Mouse (Mus musculus) left cerebral cortex, adult 11 months (tissue): ENCODE results near the gene Kcnh1.
A peak's percentile ranks its signal among the peaks of the same experiment; 100 is the strongest.

ENCODE experiments used
- DNase-seq: peaks from one replicate; pipeline ENCODE4 v3.0.0; 2022; ENCODE audit warnings: low spot score

Gene Kcnh1

DNA sequence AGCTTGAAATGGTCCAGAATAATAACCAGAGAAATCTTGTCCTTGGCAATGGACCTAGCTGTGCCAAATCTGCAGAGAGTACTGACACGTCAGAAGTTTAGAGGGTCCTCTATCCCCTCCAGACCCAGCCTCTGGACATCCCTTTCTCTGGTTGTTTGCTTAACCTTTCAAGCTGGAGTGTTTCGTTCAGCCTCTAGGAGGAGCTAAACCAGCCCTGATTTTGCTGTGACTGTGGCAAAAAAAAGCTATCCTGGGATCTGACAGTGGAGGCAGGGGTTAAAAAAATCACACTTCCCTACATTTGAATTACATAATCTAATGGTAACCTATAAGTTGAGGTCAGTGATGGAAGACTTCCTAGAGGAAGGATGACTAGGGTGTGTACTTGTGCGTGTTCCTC, 133.6 kb downstream of the Kcnh1 start:
- no peak for DNase-seq

DNA sequence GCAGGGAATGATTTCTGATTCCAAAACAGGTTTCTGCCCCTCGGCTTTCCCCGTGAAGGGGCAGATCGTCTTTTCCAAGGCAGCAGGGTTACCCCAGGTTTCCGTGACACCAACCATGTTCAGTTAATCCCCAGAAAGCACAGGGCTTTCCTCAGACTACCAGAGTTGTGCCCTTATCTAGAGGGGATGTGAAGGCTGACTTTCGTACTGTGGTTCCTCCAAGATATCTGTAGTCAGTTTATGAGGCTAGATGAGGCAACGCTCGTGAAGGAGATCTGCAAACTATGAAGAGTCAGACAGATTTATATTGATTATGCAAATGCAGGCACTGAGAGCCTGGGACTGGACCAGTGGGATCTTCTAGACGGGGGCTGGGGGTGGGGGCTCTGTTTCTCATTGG, 136.5 kb downstream of the Kcnh1 start:
- no peak for DNase-seq

DNA sequence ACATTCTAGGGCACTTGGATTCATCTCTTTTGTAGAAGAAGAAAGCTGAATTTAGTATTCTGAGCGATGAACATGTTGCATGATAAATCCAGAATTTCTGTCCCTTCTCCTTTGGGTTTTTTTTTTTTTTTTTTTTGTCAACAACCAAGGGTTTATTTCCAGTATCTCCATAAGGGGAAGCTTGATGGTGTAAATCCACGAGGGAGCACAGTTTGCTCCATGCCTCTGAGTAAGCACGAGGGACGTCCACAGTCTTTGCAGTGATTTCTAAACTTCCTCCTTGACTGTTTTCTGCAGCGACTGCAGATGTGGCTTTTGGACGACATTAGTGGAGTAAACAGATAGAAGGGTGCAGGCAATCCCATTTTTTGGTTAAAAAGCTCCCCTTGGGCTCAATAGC, 140.6 kb downstream of the Kcnh1 start:
- DNase-seq, result no peak

DNA sequence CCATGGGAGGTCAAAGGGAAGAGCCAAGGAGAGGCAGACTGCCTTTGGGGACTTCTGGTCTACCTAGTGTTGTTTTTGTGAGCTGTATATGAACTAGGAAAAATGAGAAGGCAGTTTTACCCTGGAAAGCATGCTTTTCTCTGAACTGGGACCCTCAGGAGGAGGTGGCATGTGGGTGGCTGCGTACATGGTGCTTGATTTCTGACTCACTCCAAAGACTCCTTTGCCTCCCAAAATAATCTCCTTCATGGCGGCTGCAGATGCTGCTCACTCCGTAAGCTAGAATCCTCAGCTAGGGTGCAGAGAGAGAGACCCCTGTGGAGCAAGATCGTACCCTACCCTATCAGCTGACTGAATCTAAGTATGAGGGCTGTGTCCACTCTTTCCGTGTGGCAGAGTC, 145.5 kb downstream of the Kcnh1 start:
- peak; percentile 43 for DNase-seq

DNA sequence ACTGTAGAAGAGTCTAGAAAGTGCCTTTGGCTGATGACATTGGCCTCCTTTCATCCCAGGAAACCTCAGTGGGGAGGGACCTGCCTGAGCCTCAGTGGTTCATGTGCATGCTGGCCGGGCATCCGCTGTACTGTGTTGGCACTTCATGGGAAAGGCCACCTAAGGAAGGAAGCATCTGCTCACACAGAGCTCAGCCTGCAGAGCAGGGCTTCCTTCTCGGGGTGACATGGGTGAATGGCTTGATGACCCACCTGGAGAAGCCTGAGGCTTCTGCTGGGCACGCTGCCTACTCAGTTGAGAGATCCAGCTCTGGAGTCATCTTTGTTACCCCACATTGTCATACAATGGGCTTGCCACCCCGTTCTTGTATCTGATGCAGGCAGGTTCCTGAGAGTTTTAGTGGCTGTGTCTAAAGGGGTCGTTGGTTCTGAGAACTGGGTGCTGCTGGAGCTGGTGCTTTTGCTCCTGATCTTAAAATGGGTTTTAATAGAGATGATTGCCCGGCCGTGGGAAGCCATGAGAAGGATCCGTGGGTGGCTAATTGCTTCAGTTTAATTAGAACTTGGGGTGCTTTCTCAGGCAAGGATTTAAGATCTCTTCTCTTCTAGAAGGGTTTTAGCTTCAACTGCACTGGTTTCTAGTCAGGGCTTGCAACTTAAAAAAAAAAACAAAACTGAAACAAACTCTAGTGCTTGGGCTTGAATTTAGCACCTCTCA, 148.9 kb downstream of the Kcnh1 start:
- no peak for DNase-seq

DNA sequence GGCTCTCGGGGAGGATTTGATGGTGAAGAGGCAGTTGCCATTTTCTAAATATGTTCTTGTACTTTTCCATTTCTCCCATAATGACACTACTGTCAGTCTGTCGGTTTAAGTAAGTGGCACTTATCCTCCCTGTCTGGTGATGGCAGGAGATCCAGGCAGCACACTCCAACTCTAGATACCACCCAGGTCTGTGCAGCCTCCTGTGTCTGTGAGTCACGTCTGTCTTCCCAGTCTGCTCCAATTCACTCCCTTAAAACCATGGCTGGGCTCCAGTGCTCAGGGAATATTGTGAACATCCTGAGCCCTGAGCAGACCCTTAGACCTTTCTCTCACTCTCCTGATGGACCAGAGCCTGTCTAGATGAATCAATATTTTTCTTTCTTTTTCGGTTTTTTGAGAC, 151.2 kb downstream of the Kcnh1 start:
- no peak for DNase-seq

DNA sequence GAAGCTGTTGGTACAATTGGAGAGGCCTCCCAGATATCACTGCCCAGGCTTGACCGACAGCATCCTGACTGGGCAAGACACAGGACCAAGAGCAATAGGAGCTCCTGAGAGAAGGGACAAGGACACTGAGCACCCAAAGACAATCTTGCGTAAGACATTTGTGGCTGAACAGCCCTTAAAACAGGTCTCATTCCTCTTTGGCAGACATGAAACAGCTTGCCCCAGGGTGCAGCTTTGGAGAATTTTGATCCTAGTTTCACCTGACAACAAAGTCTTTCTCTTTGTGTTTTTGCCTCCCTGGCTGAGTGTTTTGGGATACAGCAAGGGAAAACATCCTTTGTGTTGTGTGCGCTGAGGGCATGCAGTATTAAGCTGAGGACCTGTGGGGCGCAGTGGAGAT, 153.4 kb downstream of the Kcnh1 start:
- DNase-seq, result no peak

DNA sequence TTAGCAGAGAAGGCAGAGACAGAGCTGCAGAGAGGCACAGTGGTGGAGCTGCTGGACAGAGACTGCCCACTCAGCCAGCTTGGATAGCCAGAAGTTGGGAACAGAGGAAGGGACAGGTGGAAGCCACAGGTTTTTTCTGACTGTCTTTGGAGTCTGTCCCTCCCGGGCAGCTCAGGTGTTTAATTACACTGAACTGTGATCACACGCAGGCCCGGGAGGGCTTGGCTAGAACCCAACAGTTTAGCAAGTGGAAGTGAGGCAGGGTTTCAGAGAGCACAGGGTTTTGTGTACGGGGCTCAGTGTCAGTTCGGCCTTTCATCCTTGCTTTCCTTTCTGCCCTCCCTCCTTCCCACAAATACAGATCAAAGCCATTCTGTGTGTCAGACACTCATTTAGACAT, 156.8 kb downstream of the Kcnh1 start:
- no peak for DNase-seq

DNA sequence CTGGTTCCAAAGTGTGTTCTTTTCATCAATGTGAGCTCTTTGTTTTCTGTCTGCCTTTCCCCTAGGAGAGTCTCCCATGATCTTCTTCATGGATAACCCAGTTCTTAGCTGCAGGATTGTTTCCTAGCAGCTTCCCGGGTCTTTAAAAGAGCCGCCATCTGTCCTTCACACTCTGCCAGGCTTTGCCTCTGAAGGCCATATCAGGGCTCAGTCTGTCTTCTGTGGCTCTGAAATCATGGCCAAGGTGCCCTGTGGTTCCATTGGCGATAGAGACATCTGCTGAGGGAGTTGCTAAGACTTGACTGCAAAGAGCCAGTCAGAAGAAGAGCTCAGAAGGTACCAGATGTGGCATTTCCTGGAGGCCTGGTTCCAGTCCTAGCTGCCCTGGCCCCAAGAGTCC, 165.7 kb downstream of the Kcnh1 start:
- no peak for DNase-seq

DNA sequence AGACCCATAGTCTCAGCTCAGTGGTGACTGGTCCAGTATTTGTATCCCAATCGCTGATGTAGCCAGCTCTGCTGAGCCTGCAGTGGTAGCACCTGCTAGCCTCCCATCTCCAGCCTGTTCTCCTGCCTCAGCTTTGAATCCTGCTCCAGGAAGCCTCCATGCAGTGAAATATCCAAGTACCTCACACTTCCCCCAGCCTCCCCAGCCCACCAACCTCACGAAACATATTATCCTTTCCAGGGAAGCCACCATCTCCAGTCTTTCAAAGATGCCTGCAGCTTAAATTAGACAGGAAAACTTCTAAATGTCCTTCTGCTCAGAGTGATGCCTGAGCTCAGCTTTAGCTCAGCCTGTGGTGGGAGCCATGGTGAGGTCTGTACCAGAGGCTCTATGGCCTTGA, 168.6 kb downstream of the Kcnh1 start:
- no peak for DNase-seq

DNA sequence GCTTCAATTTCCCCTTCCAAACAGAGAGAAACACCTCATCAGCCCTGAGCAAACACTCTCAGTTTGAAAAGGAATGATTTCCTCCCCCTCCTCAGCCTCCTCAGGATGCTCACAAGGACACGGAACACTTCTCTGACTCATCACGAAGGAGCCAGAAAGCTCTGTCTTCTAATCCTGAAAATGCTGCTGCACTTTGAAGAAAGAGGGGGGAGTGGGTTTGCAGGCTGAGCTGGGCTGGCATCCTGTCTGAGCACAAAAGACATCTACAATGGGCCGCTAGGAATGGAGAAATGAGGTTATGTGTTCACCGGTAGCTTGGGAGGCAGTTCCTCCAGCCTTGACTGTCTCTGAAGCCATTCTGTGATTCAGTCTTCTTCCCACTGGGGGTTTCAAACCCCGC, 177.8 kb downstream of the Kcnh1 start:
- DNase-seq, result peak; percentile 58

DNA sequence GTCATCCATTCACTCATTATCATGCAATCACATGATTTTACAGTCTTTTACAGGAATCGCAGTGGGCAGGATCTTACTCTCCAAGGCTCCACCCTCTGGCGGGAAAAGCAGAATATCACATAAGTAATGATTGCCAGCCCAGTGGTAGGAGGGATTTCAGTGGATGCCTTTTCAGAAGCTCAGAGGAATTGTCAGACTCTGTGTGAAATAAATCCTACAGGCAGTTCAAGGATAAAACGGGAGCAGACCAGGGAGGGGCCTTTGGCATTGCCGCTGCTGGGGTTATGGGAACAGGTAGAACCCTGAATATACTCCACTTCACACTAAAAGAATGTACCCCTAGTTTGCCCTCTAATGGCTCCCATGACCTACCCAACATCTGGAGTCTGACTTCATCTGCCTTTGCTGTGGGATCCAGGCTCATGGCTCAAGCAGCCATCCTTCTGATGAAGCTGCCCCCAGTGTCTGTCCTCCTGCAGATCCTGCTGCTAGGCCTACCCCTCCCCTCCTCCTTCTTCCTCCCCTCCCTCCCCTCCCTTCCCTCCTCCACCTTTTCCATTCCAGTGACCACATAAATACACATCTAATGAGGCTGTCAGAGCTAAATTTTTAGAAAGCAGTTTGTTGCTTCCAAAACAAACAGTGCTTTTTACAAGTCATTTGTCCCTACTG, 181.5 kb downstream of the Kcnh1 start:
- no peak for DNase-seq

DNA sequence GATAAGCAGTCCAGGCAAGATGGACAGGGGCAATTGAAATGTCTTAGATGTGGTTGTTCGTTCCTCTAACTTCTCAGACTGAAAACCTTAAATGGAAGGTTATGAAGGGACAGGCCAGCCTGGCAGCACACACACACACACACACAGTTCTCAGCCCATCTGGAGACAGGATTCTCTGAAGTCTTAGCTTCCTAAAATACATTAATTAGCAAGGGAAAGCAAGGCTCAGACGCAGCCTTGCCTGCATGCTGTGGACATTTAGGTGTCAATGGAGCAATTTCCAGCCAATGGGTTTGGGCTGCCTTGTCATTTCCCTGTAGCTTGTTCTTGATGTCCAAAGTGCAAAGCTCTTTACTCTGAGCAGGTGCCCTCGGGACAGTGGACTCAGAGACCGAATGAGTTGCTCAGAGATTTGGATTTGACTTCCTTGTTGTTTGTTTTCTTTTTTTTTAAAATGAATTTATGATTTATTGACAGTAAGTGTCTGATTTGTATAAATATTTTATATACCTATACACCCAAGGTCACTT, 188.0 kb downstream of the Kcnh1 start:
- no peak for DNase-seq

DNA sequence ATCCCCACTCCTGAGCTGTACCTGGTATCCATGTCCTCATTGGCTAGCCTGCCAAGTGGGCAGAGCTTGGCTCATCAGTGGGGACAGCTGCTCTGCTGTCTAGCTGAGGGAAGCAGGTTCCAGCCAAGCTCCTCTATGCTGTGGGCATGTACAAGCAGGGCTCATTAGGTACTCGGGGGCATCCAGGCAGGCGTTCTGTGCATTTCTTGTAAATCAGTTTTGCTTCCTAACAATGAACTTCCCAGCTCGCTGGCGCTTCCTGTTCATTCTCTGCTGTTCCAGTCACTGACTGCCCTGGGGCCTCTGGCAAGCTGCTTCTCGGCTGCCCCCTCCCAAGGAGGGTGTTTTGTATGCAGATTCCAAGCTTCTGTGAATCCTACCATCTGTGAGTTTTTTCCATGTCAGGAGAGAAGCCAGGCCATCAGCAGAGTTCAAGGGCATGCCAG, 190.0 kb downstream of the Kcnh1 start:
- no peak for DNase-seq

DNA sequence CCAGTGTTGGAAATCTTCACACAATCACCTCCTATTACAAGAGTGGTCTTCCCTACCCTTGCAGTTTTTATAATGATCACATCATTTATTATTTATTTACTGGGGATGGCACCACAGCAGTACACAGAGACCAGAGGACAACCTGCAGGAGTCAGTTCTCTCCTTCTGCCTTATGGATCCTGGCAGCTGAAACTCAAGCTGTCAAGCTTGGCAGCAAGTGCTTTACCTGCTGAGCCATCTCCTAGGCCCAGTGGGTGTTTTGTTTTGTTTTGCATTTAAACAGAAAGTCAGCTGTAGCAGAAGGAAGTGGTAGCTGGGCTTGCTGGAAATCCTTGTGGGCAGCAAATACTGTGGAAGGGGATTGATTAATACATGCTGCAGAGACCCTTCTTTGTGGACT, 197.1 kb downstream of the Kcnh1 start:
- no peak for DNase-seq

DNA sequence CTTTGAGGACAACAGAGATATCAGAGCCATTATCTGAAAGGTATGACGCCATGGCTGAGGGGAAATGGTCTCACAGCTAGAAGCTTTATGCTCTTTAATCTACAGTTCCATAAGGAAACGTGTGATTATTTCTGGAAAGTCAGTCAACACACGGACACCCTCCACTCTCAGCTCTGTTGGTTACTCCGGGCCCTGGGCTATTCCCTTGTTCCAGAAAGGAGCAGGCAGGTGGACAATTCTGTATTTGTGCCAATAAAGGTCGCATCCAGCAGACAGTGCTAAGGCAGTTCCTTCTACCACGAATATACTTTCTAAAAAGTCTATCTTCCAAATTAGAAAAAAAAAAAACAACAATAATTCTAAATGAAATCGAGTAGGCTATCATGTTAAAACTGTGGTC, 200.5 kb downstream of the Kcnh1 start:
- no peak for DNase-seq

DNA sequence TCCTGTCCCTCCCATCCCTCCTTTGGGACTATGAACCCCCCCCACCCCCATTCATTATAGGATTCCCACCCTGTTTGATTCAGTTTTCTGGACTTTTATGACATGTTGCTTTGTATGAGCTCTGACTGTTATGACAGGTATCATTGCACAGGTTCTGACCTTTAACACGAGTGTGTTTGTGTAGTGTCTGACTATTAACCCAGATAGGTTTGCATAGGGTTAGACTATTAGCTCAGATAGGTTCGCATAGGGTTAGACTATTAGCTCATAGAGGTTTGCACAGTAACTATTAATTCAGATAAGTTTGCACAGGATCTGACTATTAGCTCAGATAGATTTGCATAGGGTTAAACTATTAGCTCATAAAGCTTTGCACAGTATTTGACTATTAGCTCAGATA, 201.7 kb downstream of the Kcnh1 start:
- DNase-seq, result no peak

DNA sequence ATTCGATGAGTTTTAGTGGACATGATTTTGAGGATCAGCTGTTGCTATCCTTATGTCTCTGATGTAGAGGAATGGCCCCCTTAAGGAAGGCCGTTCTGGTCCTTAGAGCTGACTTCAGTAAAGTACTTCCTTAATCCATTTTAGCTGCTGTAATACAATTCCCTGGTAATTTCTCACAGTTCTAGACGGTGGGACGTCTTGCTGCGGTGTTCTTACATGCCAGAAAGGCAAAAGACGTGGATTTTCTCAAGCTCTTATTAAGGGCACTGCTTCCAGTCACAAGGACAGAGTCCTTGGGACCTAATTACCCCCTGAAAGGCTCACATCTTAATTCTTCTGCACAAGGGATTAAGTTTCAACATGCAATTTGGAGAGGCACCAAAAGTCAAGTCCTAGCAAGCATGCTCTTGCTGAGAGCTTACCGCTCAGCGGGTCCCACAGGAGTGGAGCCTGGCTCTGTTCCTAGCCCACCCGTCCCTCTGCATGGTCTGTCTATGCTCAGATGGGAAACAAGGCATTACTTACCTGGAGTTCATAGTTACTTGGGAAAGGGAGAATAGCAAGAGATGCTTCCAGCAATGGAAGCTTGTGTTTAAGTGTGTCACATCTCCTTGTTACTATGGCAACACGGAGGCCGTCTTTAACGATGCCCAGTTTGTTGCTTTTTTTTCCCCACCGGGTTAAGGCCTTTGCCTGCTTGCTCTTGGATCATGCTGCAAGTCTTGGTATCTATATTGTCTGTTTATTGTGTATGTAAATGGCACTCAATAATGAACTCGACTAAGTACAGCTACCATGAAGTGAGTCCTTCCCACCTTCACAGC, 209.3 kb downstream of the Kcnh1 start:
- no peak for DNase-seq

DNA sequence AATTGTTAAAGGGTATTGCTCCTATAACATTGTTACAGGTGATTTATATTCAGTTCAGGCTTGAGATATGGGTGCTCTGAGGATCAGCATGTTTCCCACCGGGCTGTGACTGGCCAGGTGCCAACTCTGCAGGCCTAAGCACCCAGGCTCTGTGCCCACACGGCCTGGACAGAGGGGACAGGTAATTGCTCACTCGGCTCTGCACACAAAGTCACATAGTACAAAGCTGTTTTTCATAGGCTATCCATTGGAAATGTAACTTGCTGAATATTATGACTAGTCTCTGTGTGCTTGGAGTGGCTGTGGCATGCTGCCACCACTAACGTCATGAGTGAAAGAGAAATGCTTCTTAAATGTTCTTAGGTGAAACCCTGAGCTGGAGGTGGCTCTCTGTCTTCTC, 210.4 kb downstream of the Kcnh1 start:
- DNase-seq, result no peak

DNA sequence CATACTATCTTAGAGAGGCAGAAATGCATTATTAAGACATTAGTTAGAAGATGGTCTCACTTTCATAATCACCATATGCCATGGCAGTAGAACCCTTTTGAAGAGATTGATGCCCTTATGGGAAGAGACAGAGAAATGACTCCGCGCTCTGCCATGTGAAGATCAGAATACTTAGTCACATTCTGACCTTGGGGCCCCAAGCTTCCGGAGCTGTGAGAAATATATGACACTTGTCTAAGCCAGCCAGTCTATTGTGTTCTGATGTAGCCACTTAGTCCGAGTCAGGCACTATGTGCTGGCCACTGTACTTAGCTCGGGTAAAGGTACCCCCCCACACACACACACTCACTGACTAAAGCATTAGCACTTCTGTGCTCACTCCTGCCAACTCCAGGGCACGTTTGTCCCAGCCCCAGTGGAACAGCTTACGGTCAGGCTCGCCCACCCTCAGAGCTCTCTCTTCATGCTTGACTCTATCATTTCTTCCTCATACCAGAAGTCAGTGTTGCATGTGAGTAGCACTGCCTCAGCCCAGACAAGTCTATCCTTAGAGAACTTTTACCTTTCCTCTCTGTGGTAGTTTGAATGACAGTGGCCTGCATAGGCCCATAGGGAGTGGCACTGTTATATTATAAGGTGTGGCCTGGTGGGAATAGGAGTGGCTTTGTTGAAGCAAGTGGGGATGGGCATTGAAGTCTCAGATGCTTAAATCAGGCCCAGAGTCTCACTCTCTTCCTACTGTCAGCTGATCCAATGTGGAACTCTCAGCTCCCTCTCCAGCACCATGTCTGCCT, 212.5 kb downstream of the Kcnh1 start:
- DNase-seq, result no peak

DNA sequence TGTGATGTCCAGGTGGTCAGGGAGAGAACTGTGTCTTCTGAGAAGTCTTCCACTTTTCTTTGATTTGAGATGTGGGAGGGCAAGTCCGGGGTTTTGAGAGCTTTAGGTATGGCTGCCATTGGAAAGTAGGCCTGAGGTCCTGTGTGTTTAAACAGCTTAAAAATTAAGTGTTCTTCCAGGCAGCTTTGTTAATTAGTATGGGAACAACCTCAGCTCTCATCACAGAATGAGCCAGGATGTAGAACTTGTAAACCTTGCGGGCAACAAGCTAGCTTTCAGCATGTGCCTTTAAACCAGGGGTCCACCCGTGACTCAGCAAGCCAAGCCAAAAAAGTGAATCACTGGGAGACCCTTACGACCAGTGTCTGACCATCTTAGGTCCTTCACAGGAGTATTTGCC, 214.6 kb downstream of the Kcnh1 start:
- no peak for DNase-seq

DNA sequence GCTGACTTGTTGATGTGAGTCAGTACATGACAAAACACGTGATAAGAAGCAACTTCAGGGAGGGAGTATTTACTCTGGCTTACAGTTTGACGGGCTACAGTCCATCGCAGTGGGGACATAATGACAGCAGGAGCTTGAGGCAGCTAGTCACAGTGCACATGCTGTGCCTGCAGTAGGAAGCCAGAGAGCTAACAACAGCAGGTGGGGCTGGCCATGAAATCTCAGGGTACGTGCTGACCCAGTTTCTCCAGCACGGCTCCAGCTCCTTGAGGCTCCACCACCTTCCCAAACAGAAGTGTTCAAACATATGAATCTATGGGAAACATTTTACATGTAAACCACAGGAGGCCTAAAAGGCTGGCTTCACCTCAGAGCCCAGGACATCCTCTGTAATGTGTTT, 216.0 kb downstream of the Kcnh1 start:
- DNase-seq, result no peak
